13 mouse cellular contexts compared by ENCODE assay signal in genomic region chr8:77698028-77698427, GRCm38 (mm10). TPM values are rescaled to one million over a fixed set of nuclear protein-coding genes. Genes with fewer than 3 reads are reported as not detected.
"Had no signal": no experiment of that assay in that cellular context is flagged by ENCODE, and none has a peak within 500 bp of the region (broad histone marks: within the 10 kb centered on the region; RNA-seq: fewer than 3 reads in every experiment).

No protein-coding gene starts in this region.

- H3K9me3 ChIP-seq: liver, embryonic 13.5 days; lung, embryonic 15.5 days; megakaryocyte, embryonic 14.5 days; midbrain, embryonic 12.5 days had no signal

- ATAC-seq: liver, postnatal 0 days had no signal

- H3K27me3 ChIP-seq: liver, embryonic 13.5 days; lung, embryonic 15.5 days; megakaryocyte, embryonic 14.5 days; midbrain, embryonic 12.5 days had no signal

- H3K9ac ChIP-seq: liver, embryonic 13.5 days; liver, postnatal 0 days; lung, embryonic 15.5 days; midbrain, embryonic 12.5 days had no signal

- H3K27ac ChIP-seq: liver, embryonic 13.5 days; lung, embryonic 15.5 days; macrophage; midbrain, embryonic 12.5 days had no signal

- H3K4me2 ChIP-seq: liver, embryonic 13.5 days; lung, embryonic 15.5 days; midbrain, embryonic 12.5 days had no signal

- DNase-seq: kidney, adult 18-20 months; kidney, postnatal 10 days; left cerebral cortex, postnatal 4 days; liver, embryonic 13.5 days; liver, postnatal 0 days; lung, postnatal 14 days; right cerebral cortex, postnatal 14 days; thymus, adult 18-20 months; thymus, postnatal 14 days had no signal

- H3K36me3 ChIP-seq: liver, embryonic 13.5 days; lung, embryonic 15.5 days; midbrain, embryonic 12.5 days had no signal

- H3K4me1 ChIP-seq: liver, embryonic 13.5 days; megakaryocyte, embryonic 14.5 days; midbrain, embryonic 12.5 days had no signal

- H3K4me3 ChIP-seq: liver, embryonic 13.5 days; lung, embryonic 15.5 days; megakaryocyte, embryonic 14.5 days; midbrain, embryonic 12.5 days had no signal

RNA-seq across cellular contexts. Expression of gene Ednra, which starts 26.2 kb away (rescaled TPM):
- polyA plus RNA-seq: macrophage had no signal
